In the genomic region with DNA sequence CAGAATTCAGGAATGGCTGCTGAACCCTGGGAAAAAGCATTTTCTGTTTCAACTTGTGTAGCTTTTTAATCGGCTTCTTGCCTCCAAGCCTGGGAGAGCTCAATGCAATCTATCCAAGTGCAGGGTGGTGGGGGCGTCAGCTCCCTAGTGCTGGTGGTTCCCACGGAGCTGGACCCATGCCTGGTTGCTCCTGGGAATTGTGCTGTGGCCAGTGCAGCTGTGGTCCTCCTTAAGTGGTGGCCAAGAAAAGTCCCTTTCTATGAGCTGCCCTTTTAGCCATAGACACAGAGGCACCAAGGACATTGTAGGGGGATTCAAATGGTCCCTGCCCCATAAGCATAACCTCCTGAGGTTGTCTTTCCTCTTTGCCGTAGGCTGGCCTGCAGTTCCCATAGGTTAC, we compare ENCODE assay signal across 12 mouse cellular contexts. TPM values are rescaled to one million over a fixed set of nuclear protein-coding genes. Genes with fewer than 3 reads are reported as not detected.
A peak's percentile ranks its signal among the peaks of the same experiment; 100 is the strongest.
DNase-seq lines count a peak whose midpoint lies in the region; ATAC-seq and TF ChIP-seq lines count a peak whose summit lies in the region.
"Had no signal": no experiment of that assay in that cellular context is flagged by ENCODE, and none has a peak within 500 bp of the region (broad histone marks: within the 10 kb centered on the region; RNA-seq: fewer than 3 reads in every experiment).

No protein-coding gene starts in this region.

- no peaks in the 10 kb centered on the region for H3K36me3 ChIP-seq in forebrain, postnatal 0 days (ENCODE audit: insufficient read depth)
- no peaks in the 10 kb centered on the region for H3K36me3 ChIP-seq in forebrain, embryonic 13.5 days (ENCODE audit: poor library complexity, severe bottlenecking)
- H3K36me3 ChIP-seq in liver, postnatal 0 days (replicated peaks; ENCODE audit: insufficient read depth, low read length): no peaks in the 10 kb centered on the region
- H3K36me3 ChIP-seq: heart, embryonic 13.5 days; limb, embryonic 13.5 days had no signal

- no peak for TF ChIP-seq EP300 in liver, postnatal 0 days (IDR thresholded peaks at IDR 0.05; ENCODE audit: low read depth)

- no peaks in the 10 kb centered on the region for H3K27me3 ChIP-seq in forebrain, postnatal 0 days (ENCODE audit: insufficient read depth, low read length)
- no peaks in the 10 kb centered on the region for H3K27me3 ChIP-seq in forebrain, embryonic 13.5 days
- no peaks in the 10 kb centered on the region for H3K27me3 ChIP-seq in liver, postnatal 0 days (ENCODE audit: insufficient read depth, low read length)
- H3K27me3 ChIP-seq: heart, embryonic 13.5 days; limb, embryonic 13.5 days had no signal

- 0 out of 2 replicates have a peak, but pooled peaks cover 5% of the 10 kb centered on the region for H3K4me1 ChIP-seq in forebrain, postnatal 0 days (ENCODE audit: insufficient read depth)
- peaks cover 24% of the 10 kb centered on the region for H3K4me1 ChIP-seq in forebrain, embryonic 13.5 days
- no peaks in the 10 kb centered on the region for H3K4me1 ChIP-seq in liver, postnatal 0 days (ENCODE audit: insufficient read depth)
- H3K4me1 ChIP-seq: limb, embryonic 13.5 days had no signal

- ATAC-seq in forebrain, postnatal 0 days: peak; percentile 52
- ATAC-seq in forebrain, embryonic 13.5 days: no peak
- no peak for ATAC-seq in liver, postnatal 0 days

- no peak for DNase-seq in forebrain, postnatal 0 days
- peak; percentile 15 to 40 for DNase-seq in layer of hippocampus, postnatal 14 days (ENCODE audit: low spot score in 2 of 2)
- no peak for DNase-seq in layer of hippocampus, adult 11-12 months (ENCODE audit: low spot score)
- DNase-seq in adipocyte (ENCODE audit: low spot score): peak; percentile 24
- peak; percentile 69 for DNase-seq in heart, postnatal 4 days
- no peak for DNase-seq in liver, postnatal 0 days
- no peak for DNase-seq in adrenal gland, adult 18-20 months (ENCODE audit: low spot score in 2 of 2)
- DNase-seq: adrenal gland, postnatal 36 days; cerebellum, postnatal 14 days had no signal

- 78% methylated on average over 4 of the region's 4 CpGs for WGBS in forebrain, postnatal 0 days
- 84% methylated on average over 4 of the region's 4 CpGs for WGBS in forebrain, embryonic 13.5 days
- WGBS in liver, postnatal 0 days (ENCODE audit: insufficient replicate concordance): 81% methylated on average over 4 of the region's 4 CpGs

- H3K4me2 ChIP-seq in forebrain, postnatal 0 days (ENCODE audit: low read depth): no peak overlapping the region
- no peak overlapping the region for H3K4me2 ChIP-seq in forebrain, embryonic 13.5 days
- H3K4me2 ChIP-seq in liver, postnatal 0 days (ENCODE audit: low read depth, low read length): no peak overlapping the region
- H3K4me2 ChIP-seq: heart, embryonic 13.5 days; limb, embryonic 13.5 days had no signal

- no peaks in the 10 kb centered on the region for H3K9me3 ChIP-seq in forebrain, postnatal 0 days (ENCODE audit: low read length)
- H3K9me3 ChIP-seq in forebrain, embryonic 13.5 days (replicated peaks): no peaks in the 10 kb centered on the region; the same call in 1 of the 2 replicates
- peaks cover 3% of the 10 kb centered on the region; the same call in 1 of the 2 replicates for H3K9me3 ChIP-seq in liver, postnatal 0 days (ENCODE audit: low read length)

- H3K9ac ChIP-seq in forebrain, postnatal 0 days: no peak overlapping the region
- H3K9ac ChIP-seq in forebrain, embryonic 13.5 days: no peak overlapping the region
- no peak overlapping the region for H3K9ac ChIP-seq in liver, postnatal 0 days (replicated peaks)
- H3K9ac ChIP-seq: heart, embryonic 13.5 days; limb, embryonic 13.5 days had no signal

- H3K4me3 ChIP-seq in forebrain, postnatal 0 days (ENCODE audit: low read depth, low read length): no peak overlapping the region
- H3K4me3 ChIP-seq in forebrain, embryonic 13.5 days: no peak overlapping the region
- H3K4me3 ChIP-seq in liver, postnatal 0 days (ENCODE audit: low read depth, low read length): no peak overlapping the region
- H3K4me3 ChIP-seq: heart, embryonic 13.5 days; limb, embryonic 13.5 days had no signal

- TF ChIP-seq CTCF in forebrain, postnatal 0 days (IDR thresholded peaks at IDR 0.05; ENCODE audit: low read depth): no peak
- TF ChIP-seq CTCF in liver, postnatal 0 days (IDR thresholded peaks at IDR 0.05; ENCODE audit: low read depth): no peak

- H3K27ac ChIP-seq in forebrain, postnatal 0 days (ENCODE audit: low read depth, low read length): no peak overlapping the region
- no peak overlapping the region for H3K27ac ChIP-seq in forebrain, embryonic 13.5 days
- no peak overlapping the region for H3K27ac ChIP-seq in liver, postnatal 0 days (ENCODE audit: low read depth)
- H3K27ac ChIP-seq: heart, embryonic 13.5 days; limb, embryonic 13.5 days had no signal

RNA-seq across cellular contexts. Expression of a gene that starts 31.7 kb away (rescaled TPM):
- 444 and 539 TPM in 2 replicates for total RNA-seq in forebrain, postnatal 0 days (2014; rRNA removed)
- polyA plus RNA-seq in forebrain, postnatal 0 days (2015; fragmentation: Nextera tagmentation; extraction: Ambion mirVana): 233 and 244 TPM in 2 replicates
- 282 and 289 TPM in 2 replicates for polyA plus RNA-seq in forebrain, embryonic 13.5 days (2015; fragmentation: Nextera tagmentation; extraction: Ambion mirVana)
- 100 to 1,000 TPM; 208 to 214 TPM for total RNA-seq in layer of hippocampus, postnatal 14 days (2021)
- total RNA-seq in heart, postnatal 4 days (2021): 100 to 1,000 TPM; 142 to 146 TPM
- polyA plus RNA-seq in liver, postnatal 0 days (2015; fragmentation: Nextera tagmentation; extraction: Ambion mirVana): 24.8 and 25.3 TPM in 2 replicates
- total RNA-seq in adrenal gland, adult 18-20 months (2021): 10 to 100 TPM; 37.1 to 38.9 TPM

Comparison
In these comparisons a context has a peak if more than half of its experiments do, and no peak if none do; other contexts are left out.
1. DNase-seq: peak in layer of hippocampus, postnatal 14 days (2 of 2), adipocyte (single experiment) and heart, postnatal 4 days (single experiment); none in forebrain, postnatal 0 days (single experiment), layer of hippocampus, adult 11-12 months (single experiment), liver, postnatal 0 days (single experiment) and adrenal gland, adult 18-20 months (0 of 2).